Mouse (Mus musculus): ENCODE results near the gene Scnm1. TPM values are rescaled to one million over a fixed set of nuclear protein-coding genes. Genes with fewer than 3 reads are reported as not detected.

Gene Scnm1
- polyA plus RNA-seq, 1 experiment = 48.5 TPM

DNA sequence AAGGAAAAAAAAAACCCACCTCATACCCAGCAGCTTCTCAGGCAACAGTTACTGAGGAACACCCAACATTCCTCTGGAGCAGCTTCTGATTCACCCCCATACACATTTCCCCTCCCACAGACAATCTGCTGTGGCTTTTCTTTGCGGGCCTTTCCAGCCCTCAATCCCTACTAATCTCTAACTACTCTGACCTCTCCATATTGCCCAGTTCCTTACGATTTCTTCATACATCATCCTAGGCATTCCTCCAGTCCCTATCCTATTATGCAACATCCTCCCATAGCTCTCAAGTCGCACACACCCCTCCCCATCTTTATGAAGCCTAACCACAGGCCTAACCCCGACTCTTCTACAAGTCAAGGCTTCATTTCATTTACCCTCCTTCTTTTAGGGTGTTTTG, 28.7 kb downstream of the Scnm1 start:
- H3K27me3 ChIP-seq (ENCODE audit: control insufficient read depth, insufficient read depth, low read length, poor library complexity, severe bottlenecking) = no peaks in the 10 kb centered on the region
- H3K27ac ChIP-seq (ENCODE audit: insufficient read depth, low read length) = no peak overlapping the region
- H3K4me3 ChIP-seq (ENCODE audit: low read depth, low read length) = peak overlapping the region; percentile 59
- H3K9ac ChIP-seq (ENCODE audit: low read depth, poor library complexity, severe bottlenecking) = peak overlapping the region; percentile 94
- peaks cover 12% of the 10 kb centered on the region for H3K36me3 ChIP-seq (ENCODE audit: control insufficient read depth, insufficient read depth, low read length, poor library complexity, severe bottlenecking)
- TF ChIP-seq EP300 (IDR thresholded peaks at IDR 0.05; ENCODE audit: insufficient read depth, low read depth, low read length) (no peak), CTCF (IDR thresholded peaks at IDR 0.05; ENCODE audit: low read depth, low read length) (no peak), POLR2A (IDR thresholded peaks at IDR 0.05; ENCODE audit: insufficient read depth, low read length) (no peak)
- no peaks in the 10 kb centered on the region for H3K4me1 ChIP-seq (ENCODE audit: control insufficient read depth, insufficient read depth, low read length)
- no peaks in the 10 kb centered on the region for H3K9me3 ChIP-seq (replicated peaks; ENCODE audit: control insufficient read depth, insufficient read depth, low read length, poor library complexity, severe bottlenecking)

DNA sequence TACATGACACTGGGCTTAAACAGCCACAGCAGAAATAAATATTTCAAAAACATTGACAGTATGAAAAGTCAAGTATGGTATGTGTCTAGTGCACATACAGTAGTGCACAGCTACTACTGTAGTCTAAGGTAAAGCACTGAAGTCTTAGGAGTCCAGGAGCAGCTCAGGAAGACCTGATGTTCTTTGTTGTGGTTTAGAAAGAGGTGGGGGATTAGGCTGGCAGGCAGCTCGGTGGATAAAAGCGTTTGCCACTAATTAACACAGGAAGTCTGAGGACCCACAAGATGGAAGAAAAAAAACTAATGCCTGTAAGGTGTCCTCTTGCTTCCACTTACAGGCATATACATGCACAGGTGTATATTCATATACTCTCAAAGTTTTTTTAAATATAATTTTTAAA, 33.0 kb downstream of the Scnm1 start:
- Histone ChIP-seq H3K9me3 (replicated peaks; ENCODE audit: control insufficient read depth, insufficient read depth, low read length, poor library complexity, severe bottlenecking) (no peaks in the 10 kb centered on the region), H3K36me3 (ENCODE audit: control insufficient read depth, insufficient read depth, low read length, poor library complexity, severe bottlenecking) (peaks cover 32% of the 10 kb centered on the region), H3K27me3 (ENCODE audit: control insufficient read depth, insufficient read depth, low read length, poor library complexity, severe bottlenecking) (no peaks in the 10 kb centered on the region), H3K4me3 (ENCODE audit: low read depth, low read length) (no peak overlapping the region), H3K9ac (ENCODE audit: low read depth, poor library complexity, severe bottlenecking) (no peak overlapping the region), H3K4me1 (ENCODE audit: control insufficient read depth, insufficient read depth, low read length) (no peaks in the 10 kb centered on the region), H3K27ac (ENCODE audit: insufficient read depth, low read length) (no peak overlapping the region)
- TF ChIP-seq EP300 (IDR thresholded peaks at IDR 0.05; ENCODE audit: insufficient read depth, low read depth, low read length) (no peak), POLR2A (IDR thresholded peaks at IDR 0.05; ENCODE audit: insufficient read depth, low read length) (no peak), CTCF (IDR thresholded peaks at IDR 0.05; ENCODE audit: low read depth, low read length) (no peak)

DNA sequence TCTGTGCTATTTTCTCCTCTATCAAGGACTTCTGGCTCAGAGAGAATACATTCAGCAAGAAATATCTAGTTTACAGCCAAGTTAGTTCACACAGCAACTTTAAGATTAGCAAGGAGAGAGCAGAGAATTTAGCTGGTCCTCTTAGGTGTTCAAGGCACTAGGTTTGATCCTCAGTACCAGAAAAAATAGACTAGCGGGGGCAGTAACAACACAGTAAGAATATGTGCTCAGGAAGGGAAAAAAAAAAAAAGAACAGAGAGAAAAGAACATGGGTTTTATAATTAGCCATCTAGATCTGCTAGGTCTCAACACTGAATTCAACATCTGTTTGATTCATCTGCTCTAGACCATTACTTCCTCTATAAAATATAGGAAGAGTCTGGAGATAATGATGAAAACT, 45.7 kb downstream of the Scnm1 start:
- Histone ChIP-seq H3K9ac (ENCODE audit: low read depth, poor library complexity, severe bottlenecking) (no peak overlapping the region), H3K9me3 (replicated peaks; ENCODE audit: control insufficient read depth, insufficient read depth, low read length, poor library complexity, severe bottlenecking) (no peaks in the 10 kb centered on the region), H3K27ac (ENCODE audit: insufficient read depth, low read length) (no peak overlapping the region), H3K4me1 (ENCODE audit: control insufficient read depth, insufficient read depth, low read length) (no peaks in the 10 kb centered on the region), H3K36me3 (ENCODE audit: control insufficient read depth, insufficient read depth, low read length, poor library complexity, severe bottlenecking) (peaks cover 6% of the 10 kb centered on the region), H3K27me3 (ENCODE audit: control insufficient read depth, insufficient read depth, low read length, poor library complexity, severe bottlenecking) (no peaks in the 10 kb centered on the region), H3K4me3 (ENCODE audit: low read depth, low read length) (no peak overlapping the region)
- TF ChIP-seq CTCF (IDR thresholded peaks at IDR 0.05; ENCODE audit: low read depth, low read length) = no peak
- TF ChIP-seq EP300 (IDR thresholded peaks at IDR 0.05; ENCODE audit: insufficient read depth, low read depth, low read length) = no peak
- TF ChIP-seq POLR2A (IDR thresholded peaks at IDR 0.05; ENCODE audit: insufficient read depth, low read length) = no peak

Other genes with a start within 250 kb of the Scnm1 start
- 331 and 345 TPM in 2 replicates for gene Psmb4, start 247.1 kb downstream of the Scnm1 start, polyA plus RNA-seq (2011; ENCODE audit: insufficient read depth, insufficient read length, low read depth, missing spikeins)
- gene Selenbp1, start 201.0 kb downstream of the Scnm1 start, polyA plus RNA-seq (2011; ENCODE audit: insufficient read depth, insufficient read length, low read depth, missing spikeins) = 0.68 and 1.3 TPM in 2 replicates
- gene Rfx5, start 179.9 kb downstream of the Scnm1 start, polyA plus RNA-seq (2011; ENCODE audit: insufficient read depth, insufficient read length, low read depth, missing spikeins) = 24.8 and 25.1 TPM in 2 replicates
- gene Pi4kb, start 159.3 kb downstream of the Scnm1 start, polyA plus RNA-seq (2011; ENCODE audit: insufficient read depth, insufficient read length, low read depth, missing spikeins) = 11.3 and 12.8 TPM in 2 replicates
- gene Zfp687, start 118.6 kb downstream of the Scnm1 start, polyA plus RNA-seq (2011; ENCODE audit: insufficient read depth, insufficient read length, low read depth, missing spikeins) = 37.7 and 56.5 TPM in 2 replicates
- 286 and 316 TPM in 2 replicates for gene Psmd4, start 91.4 kb downstream of the Scnm1 start, polyA plus RNA-seq (2011; ENCODE audit: insufficient read depth, insufficient read length, low read depth, missing spikeins)
- 53.9 and 63.5 TPM in 2 replicates for gene Pip5k1a, start 27.1 kb downstream of the Scnm1 start, polyA plus RNA-seq (2011; ENCODE audit: insufficient read depth, insufficient read length, low read depth, missing spikeins)
- gene Vps72, start 23.0 kb downstream of the Scnm1 start, polyA plus RNA-seq (2011; ENCODE audit: insufficient read depth, insufficient read length, low read depth, missing spikeins) = 78.0 and 83.5 TPM in 2 replicates
- 0.90 TPM in 1 of 2 replicates, not detected in the other for gene Tmod4, start 9.5 kb downstream of the Scnm1 start, polyA plus RNA-seq (2011; ENCODE audit: insufficient read depth, insufficient read length, low read depth, missing spikeins)
- 4.0 and 5.7 TPM in 2 replicates for gene Lysmd1, start 77 bp upstream of the Scnm1 start, polyA plus RNA-seq (2011; ENCODE audit: insufficient read depth, insufficient read length, low read depth, missing spikeins)
- gene Tnfaip8l2, start 8.3 kb upstream of the Scnm1 start, polyA plus RNA-seq (2011; ENCODE audit: insufficient read depth, insufficient read length, low read depth, missing spikeins) = not detected in 2 replicates
- gene Sema6c, start 26.4 kb upstream of the Scnm1 start, polyA plus RNA-seq (2011; ENCODE audit: insufficient read depth, insufficient read length, low read depth, missing spikeins) = 13.3 and 18.8 TPM in 2 replicates
- gene Gabpb2, start 83.9 kb upstream of the Scnm1 start, polyA plus RNA-seq (2011; ENCODE audit: insufficient read depth, insufficient read length, low read depth, missing spikeins) = 39.8 and 49.0 TPM in 2 replicates
- 57.4 and 65.6 TPM in 2 replicates for gene Cdc42se1, start 94.7 kb upstream of the Scnm1 start, polyA plus RNA-seq (2011; ENCODE audit: insufficient read depth, insufficient read length, low read depth, missing spikeins)
- 13.1 and 15.5 TPM in 2 replicates for gene Mllt11, start 98.2 kb upstream of the Scnm1 start, polyA plus RNA-seq (2011; ENCODE audit: insufficient read depth, insufficient read length, low read depth, missing spikeins)
- 1.2 and 2.1 TPM in 2 replicates for gene Gm128, start 107.6 kb upstream of the Scnm1 start, polyA plus RNA-seq (2011; ENCODE audit: insufficient read depth, insufficient read length, low read depth, missing spikeins)
- gene Bnipl, start 117.2 kb upstream of the Scnm1 start, polyA plus RNA-seq (2011; ENCODE audit: insufficient read depth, insufficient read length, low read depth, missing spikeins) = 4.1 and 4.8 TPM in 2 replicates
- 43.6 and 48.0 TPM in 2 replicates for gene Mindy1, start 147.3 kb upstream of the Scnm1 start, polyA plus RNA-seq (2011; ENCODE audit: insufficient read depth, insufficient read length, low read depth, missing spikeins)
- gene Prune1, start 148.1 kb upstream of the Scnm1 start, polyA plus RNA-seq (2011; ENCODE audit: insufficient read depth, insufficient read length, low read depth, missing spikeins) = 42.9 and 43.9 TPM in 2 replicates
- gene Anxa9, start 173.2 kb upstream of the Scnm1 start, polyA plus RNA-seq (2011; ENCODE audit: insufficient read depth, insufficient read length, low read depth, missing spikeins) = 1.9 and 2.0 TPM in 2 replicates
- 99.9 and 103 TPM in 2 replicates for gene Cers2, start 180.8 kb upstream of the Scnm1 start, polyA plus RNA-seq (2011; ENCODE audit: insufficient read depth, insufficient read length, low read depth, missing spikeins)
- gene Setdb1, start 223.2 kb upstream of the Scnm1 start, polyA plus RNA-seq (2011; ENCODE audit: insufficient read depth, insufficient read length, low read depth, missing spikeins) = 67.9 and 73.3 TPM in 2 replicates

All from ES-Bruce4 (cell line).